Mouse (Mus musculus) Patski (cell line): ENCODE results near the gene Esr1. TPM values are rescaled to one million over a fixed set of nuclear protein-coding genes. Genes with fewer than 3 reads are reported as not detected.

Experiments used
- ATAC-seq: fragments of 100-300 bp; one replicate; pipeline ENCODE4 v1.8.0; 2021
- CTCF ChIA-PET: fragments of 350-600 bp; sonication (Branson Sonifier 250); formaldehyde crosslinking; loops from one replicate; lab custom pipeline; 2022; ENCODE audit warnings: inconsistent platforms; lab: Charles Lee
- POLR2A ChIA-PET: fragments of 350-600 bp; sonication (Branson Sonifier 250); formaldehyde crosslinking; loops from one replicate; lab custom pipeline; 2022; ENCODE audit warnings: antibody characterized with exemption, inconsistent platforms; lab: Charles Lee
- DNase-seq: peaks from one replicate; pipeline ENCODE4 v3.0.0-alpha.2; 2011; ENCODE audit warnings: low read depth, low spot score
- H3K27me3 ChIP-seq: fragments of 371-371 bp; one replicate; pipeline ENCODE4 v1.5.1; 2021
- CTCF ChIP-seq: fragments of 100-300 bp; IDR thresholded peaks from one replicate; pipeline ENCODE4 v1.5.1; 2021
- in situ Hi-C: fragments of 300-500 bp; cut with MboI; formaldehyde crosslinking; loops from 3 replicates; pipeline ENCODE4 v1.11.1; 2018; ENCODE audit warnings: low pct_unique_long_range_greater_than_20kb, mixed read lengths
- polyA plus RNA-seq: library from polyadenylated mRNA; unstranded; gene quantifications from one replicate; pipeline ENCODE4 v1.2.3, GENCODE M21; 2021

The Esr1 gene
- polyA plus RNA-seq, 1 experiment from 2014 or later, result 0.18 TPM

GRCm38 (mm10) chr10:4897789-4898188, 286.4 kb downstream of the Esr1 start:
- TF ChIP-seq CTCF, result no peak
- peaks cover 10% of the 10 kb centered on the region for H3K27me3 ChIP-seq
- in situ Hi-C loops, result no loop called here
- ATAC-seq, result no peak
- POLR2A ChIA-PET, result no interaction called here
- DNase-seq, result no peak
- CTCF ChIA-PET, result no interaction called here

DNA sequence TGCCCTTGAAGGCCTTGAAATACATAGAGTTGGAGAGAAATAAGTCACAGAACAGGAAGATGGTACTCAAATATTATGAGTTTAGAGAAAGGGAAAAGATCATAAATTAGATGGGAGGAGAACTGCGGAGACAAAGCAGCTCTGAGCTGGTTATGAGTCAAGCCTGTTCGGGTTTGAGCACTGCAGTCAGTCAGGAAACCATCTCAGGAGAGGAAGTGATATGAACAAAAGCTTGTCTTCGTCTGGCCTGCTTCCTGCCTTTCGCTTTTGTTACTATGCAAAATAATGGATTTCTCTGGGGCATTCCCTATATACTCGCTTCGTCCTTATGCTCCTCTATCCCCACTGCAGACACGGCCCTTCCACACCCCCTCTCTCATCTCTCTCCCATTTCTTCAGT, 288.9 kb downstream of the Esr1 start:
- in situ Hi-C loops, result no loop called here
- no peak for DNase-seq
- POLR2A ChIA-PET, result no interaction called here
- TF ChIP-seq CTCF, result no peak
- CTCF ChIA-PET, result no interaction called here
- peaks cover 10% of the 10 kb centered on the region for H3K27me3 ChIP-seq
- ATAC-seq, result no peak

GRCm38 (mm10) chr10:4909271-4909670, 297.9 kb downstream of the Esr1 start:
- CTCF ChIA-PET, result no interaction called here
- no peak for TF ChIP-seq CTCF
- in situ Hi-C loops, result no loop called here
- no peak for ATAC-seq
- no peak for DNase-seq
- POLR2A ChIA-PET, result no interaction called here
- H3K27me3 ChIP-seq, result no peaks in the 10 kb centered on the region

GRCm38 (mm10) chr10:4910451-4910850, 299.1 kb downstream of the Esr1 start:
- POLR2A ChIA-PET, result interaction anchor here (0.6 kb wide), 1 partner anchor 439 kb away, joined by 4 read pairs; no protein-coding TSS in a partner anchor
- no peak for DNase-seq
- in situ Hi-C loops, result no loop called here
- CTCF ChIA-PET, result no interaction called here
- ATAC-seq, result no peak
- no peaks in the 10 kb centered on the region for H3K27me3 ChIP-seq
- TF ChIP-seq CTCF, result no peak

- in situ Hi-C loops, result no loop called here
- no peak for TF ChIP-seq CTCF
- ChIA-PET POLR2A (no interaction called here), CTCF (no interaction called here)
- DNase-seq, result no peak
- no peak for ATAC-seq
- H3K27me3 ChIP-seq, result peaks cover 6% of the 10 kb centered on the region
Observed at GRCm38 (mm10) chr10:4919046-4919445, 307.7 kb downstream of the Esr1 start.

- ATAC-seq (no peak), DNase-seq (no peak)
- in situ Hi-C loops, result no loop called here
- peaks cover 15% of the 10 kb centered on the region for H3K27me3 ChIP-seq
- POLR2A ChIA-PET, result no interaction called here
- no peak for TF ChIP-seq CTCF
- CTCF ChIA-PET, result interaction anchor here (0.7 kb wide), 1 partner anchor 312 kb away, joined by 3 read pairs; no protein-coding TSS in a partner anchor
Observed at GRCm38 (mm10) chr10:4923616-4924015, 312.2 kb downstream of the Esr1 start.

DNA sequence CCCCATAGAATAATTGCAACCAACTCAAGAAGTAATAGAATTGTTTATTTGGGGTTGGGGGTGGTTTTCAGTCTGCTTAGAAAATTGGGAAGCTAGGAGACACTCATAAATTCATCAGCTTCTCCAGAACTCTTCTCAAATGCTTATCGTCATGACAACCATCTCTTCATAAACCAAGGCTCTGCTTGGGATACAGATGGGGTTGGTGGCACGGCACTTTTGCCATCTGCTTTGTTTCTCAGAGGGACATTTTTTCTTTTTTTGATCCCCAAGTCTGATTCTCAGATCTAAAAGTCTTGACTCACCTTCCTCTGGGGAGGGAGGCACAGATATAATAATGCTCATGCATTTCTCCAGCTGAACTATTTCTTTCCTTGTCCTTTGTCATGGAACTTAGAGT, 313.0 kb downstream of the Esr1 start:
- in situ Hi-C loops, result no loop called here
- DNase-seq, result no peak
- CTCF ChIA-PET, result no interaction called here
- TF ChIP-seq CTCF, result no peak
- no peak for ATAC-seq
- H3K27me3 ChIP-seq, result peaks cover 15% of the 10 kb centered on the region
- POLR2A ChIA-PET, result no interaction called here

DNA sequence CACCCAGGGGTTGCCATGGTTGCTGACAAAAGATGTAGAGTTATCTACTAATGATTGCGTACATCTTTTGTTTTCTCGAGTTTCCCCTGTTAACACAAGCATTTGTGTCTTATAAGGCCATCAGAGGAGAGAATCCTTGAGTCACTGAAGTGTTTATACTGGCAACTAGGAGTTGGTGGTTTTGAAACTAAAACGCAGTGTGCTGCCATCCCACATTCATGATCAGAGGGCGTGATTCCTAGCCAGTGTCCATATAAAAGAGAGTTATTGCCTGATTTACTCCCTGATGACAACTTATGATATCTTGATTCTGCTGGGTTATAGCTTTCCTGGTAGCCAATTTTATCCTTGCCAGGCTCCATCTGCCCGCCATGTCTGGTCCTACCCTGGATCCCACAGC, 331.8 kb downstream of the Esr1 start:
- no peak for TF ChIP-seq CTCF
- in situ Hi-C loops, result no loop called here
- peaks cover 27% of the 10 kb centered on the region for H3K27me3 ChIP-seq
- ATAC-seq (no peak), DNase-seq (no peak)
- CTCF ChIA-PET, result interaction anchor here (0.7 to 1.0 kb wide), 2 partner anchors 9 to 10 kb away, joined by 3 to 4 read pairs; no protein-coding TSS in a partner anchor
- POLR2A ChIA-PET, result no interaction called here

DNA sequence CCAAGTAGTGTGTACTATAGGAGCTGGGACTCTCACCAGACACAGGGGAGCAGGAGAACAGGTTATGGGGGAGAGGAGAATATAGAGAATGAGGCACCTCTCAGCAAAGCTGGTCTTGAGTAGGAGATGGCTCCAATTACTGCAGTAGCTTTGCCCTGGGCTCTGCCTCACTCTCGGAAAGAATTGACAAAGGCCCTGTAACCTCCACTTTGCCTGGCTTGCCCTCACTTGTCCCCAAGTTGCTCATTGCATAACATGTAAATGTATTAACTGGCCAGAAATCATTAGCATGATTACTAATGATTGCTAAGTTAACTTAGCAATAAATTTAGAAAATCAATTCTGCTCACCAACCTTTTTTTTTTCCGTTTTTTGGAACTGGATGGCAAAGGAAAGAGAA, 333.3 kb downstream of the Esr1 start:
- TF ChIP-seq CTCF, result no peak
- ChIA-PET POLR2A (no interaction called here), CTCF (no interaction called here)
- in situ Hi-C loops, result no loop called here
- peaks cover 28% of the 10 kb centered on the region for H3K27me3 ChIP-seq
- ATAC-seq, result no peak
- no peak for DNase-seq

DNA sequence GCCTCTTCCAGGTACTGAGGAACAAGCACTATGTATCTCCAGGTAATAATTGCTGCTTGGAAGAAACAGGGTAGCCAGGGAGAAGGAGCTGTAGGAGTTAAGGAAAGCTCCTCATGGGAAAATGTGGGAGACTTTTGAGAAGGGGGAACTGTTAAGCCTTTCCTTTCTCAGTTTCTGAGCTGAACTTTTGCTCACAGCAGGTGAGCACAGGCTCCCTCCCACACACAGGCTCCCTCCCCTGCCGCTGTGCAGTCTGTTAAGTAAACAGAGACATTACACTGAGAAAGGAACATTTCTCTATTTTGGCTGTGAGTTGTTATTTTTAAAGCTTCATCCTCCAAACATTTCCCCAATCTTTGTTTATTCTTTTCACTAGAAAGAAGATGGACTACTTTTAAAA, 354.4 kb downstream of the Esr1 start:
- no peaks in the 10 kb centered on the region for H3K27me3 ChIP-seq
- ATAC-seq (no peak), DNase-seq (no peak)
- no peak for TF ChIP-seq CTCF
- CTCF ChIA-PET, result no interaction called here
- POLR2A ChIA-PET, result no interaction called here
- in situ Hi-C loops, result no loop called here

DNA sequence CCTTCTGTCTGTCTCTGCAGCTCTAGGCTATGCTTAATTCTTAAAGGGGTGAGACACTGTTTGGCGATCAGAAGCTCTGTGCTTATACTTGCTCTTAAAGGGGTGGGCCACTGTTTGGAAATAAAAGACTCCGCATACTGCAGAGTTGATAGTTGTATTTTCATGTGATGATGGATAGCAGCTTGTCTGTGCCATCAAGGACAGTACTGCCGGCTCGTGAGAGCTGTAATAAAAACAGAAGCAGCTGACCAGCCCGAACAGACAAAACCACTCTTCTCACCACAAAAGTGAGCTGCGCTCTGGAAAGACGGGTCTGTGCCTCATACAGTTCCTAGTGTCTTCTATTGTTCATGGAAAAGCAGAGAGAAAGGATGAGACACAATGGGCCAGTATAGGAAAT, 359.8 kb downstream of the Esr1 start:
- no peaks in the 10 kb centered on the region for H3K27me3 ChIP-seq
- CTCF ChIA-PET, result interaction anchor here (1.1 kb wide), 1 partner anchor 14 kb away, joined by 3 read pairs; no protein-coding TSS in a partner anchor
- DNase-seq, result no peak
- in situ Hi-C loops, result no loop called here
- no peak for ATAC-seq
- TF ChIP-seq CTCF, result no peak
- POLR2A ChIA-PET, result no interaction called here

DNA sequence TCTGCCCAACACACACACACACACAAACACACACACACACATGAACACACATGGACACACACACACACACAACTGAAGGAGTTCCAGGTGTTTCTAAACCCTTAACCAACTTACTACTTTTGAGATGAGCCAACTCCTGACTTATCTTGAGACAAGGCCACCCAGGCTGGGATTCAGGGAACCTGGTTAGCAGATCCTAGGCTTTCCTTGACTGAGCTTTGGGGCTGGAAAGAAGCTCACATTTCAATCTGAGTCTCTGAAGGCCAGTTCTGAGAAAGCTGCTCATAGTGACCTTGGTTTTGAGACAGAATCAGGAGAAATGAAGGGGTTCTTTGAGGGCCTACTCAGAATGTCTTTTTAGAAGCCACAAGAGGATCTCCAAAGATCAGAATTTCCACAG, 360.2 kb downstream of the Esr1 start:
- ATAC-seq (no peak), DNase-seq (no peak)
- POLR2A ChIA-PET, result no interaction called here
- no peak for TF ChIP-seq CTCF
- CTCF ChIA-PET, result interaction anchor here (1.1 kb wide), 1 partner anchor 13 kb away, joined by 3 read pairs; no protein-coding TSS in a partner anchor
- in situ Hi-C loops, result no loop called here
- no peaks in the 10 kb centered on the region for H3K27me3 ChIP-seq
